Mouse (Mus musculus) adrenal gland, postnatal 14 days (tissue): ENCODE measurements around the gene Fen1. TPM values are rescaled to one million over a fixed set of nuclear protein-coding genes. Genes with fewer than 3 reads are reported as not detected.

Experiments
- DNase-seq: peaks from one replicate; pipeline ENCODE4 v3.0.0; 2021; ENCODE audit warnings: mixed read lengths
- long read RNA-seq, 2 experiments: library from polyadenylated mRNA; stranded (forward); transcript quantifications; one replicate each; pipeline ENCODE4 v2.0.0; 2021
- total RNA-seq: library from RNA; stranded (reverse); gene quantifications from 2 replicates; pipeline ENCODE4 v1.2.3, GENCODE M21; 2021

The Fen1 gene
- total RNA-seq, result 20.6 and 21.7 TPM in 2 replicates
- long read RNA-seq, experiment 1, transcript Fen1-202 (2 exons, 2,100 nt), result minor isoform, 38 of 91 reads
- long read RNA-seq, experiment 1, transcript Fen1-201 (2 exons, 2,341 nt), result major isoform, 42 of 91 reads
- long read RNA-seq, experiment 1, transcript Fen1-203 (2 exons, 2,152 nt), result minor isoform, 8 of 91 reads
- long read RNA-seq, experiment 1, partial matches to known transcripts, result 0 of 91 reads
- long read RNA-seq, experiment 1, other reads (novel, unspliced or antisense), result 3 of 91 reads
- long read RNA-seq, experiment 2, transcript Fen1-202 (2 exons, 2,100 nt), result minor isoform, 9 of 52 reads
- long read RNA-seq, experiment 2, transcript Fen1-201 (2 exons, 2,341 nt), result major isoform, 33 of 52 reads
- long read RNA-seq, experiment 2, partial matches to known transcripts, result 0 of 52 reads
- long read RNA-seq, experiment 2, other reads (novel, unspliced or antisense), result 6 of 52 reads

DNA sequence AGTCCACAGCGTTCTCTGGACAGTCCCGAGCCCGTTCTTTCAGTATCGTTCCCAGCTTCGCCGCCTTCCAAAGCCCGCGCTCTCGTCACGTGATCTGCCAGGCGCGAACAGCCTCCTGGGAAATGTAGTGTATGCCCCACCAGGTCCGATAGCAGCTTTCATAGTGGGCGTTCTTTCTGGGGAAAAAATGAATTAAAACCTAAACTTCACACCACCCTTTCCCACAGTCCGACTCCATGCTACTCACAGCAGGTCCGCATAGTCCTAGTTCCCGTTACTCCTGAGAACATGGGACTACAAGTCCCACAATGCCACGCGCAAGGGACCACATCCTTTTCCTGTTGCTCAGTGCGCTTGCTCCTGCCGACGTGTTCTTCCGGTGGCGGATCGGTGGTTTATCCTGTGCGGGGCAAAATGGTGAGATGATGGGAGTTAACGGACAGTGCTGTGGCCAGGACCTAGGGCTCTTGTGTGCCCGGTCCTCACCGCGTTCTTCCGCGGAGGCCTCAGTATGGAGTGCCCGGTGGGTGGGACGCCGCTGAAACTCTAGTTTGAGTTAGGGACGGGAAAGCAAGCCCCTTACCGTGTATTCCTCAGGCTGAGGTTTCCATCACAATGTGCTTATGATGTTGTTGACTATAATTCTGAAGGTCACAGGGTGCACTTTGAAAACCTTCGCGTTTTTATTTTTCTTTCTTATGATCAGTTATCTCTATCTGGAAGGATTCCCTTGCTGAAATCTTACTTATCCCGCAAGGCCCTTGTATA is at the start of gene Fen1, which contains the start of gene Tmem258:
Gene Fen1 (minus strand): TSS at position 322 of the 768 bp plus-strand sequence.
Gene Tmem258 (plus strand): TSS at position 167 of the 768 bp plus-strand sequence.
- peak; percentile 92 for DNase-seq

DNA sequence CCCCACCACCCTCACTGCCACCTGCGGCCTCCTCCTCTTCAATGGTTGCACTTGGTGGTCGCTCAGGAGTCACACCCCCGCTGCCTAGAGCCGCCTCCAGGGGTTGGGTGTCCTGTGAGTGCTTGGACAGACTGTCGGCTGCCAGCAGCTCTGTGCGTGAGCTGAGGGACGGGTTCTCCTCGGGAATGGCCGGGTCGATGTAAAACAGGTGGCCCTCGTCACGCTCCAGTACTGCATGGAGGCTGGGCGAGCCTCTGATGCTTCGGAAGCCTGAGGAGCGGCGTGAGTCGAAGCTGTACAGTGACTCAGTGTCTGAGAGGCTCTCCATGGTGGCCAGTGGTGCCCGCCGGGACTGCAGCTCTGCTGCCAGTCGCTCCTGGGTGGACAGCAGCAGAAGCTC is 44.2 kb upstream of the Fen1 start:
- no peak for DNase-seq

DNA sequence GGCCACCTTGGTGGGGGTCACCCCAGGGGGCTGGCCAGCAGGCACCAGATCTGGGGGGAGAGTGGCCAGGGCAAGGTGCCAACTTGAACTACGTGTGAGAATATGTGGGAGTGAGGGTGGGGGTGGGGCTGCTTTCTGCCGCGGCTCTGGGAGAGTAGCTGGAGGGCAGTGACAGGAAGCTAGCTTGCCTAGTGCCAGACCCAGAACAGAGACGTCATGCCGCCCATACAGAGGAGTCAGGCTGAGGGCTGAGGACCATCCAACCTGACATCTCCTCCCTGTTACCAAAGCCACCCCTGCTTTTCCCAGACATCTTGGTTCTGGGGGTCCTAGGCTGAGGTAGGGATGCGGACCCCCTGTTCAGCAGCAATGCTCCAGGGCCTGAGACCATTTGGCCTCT is 43.2 kb upstream of the Fen1 start:
- no peak for DNase-seq

DNA sequence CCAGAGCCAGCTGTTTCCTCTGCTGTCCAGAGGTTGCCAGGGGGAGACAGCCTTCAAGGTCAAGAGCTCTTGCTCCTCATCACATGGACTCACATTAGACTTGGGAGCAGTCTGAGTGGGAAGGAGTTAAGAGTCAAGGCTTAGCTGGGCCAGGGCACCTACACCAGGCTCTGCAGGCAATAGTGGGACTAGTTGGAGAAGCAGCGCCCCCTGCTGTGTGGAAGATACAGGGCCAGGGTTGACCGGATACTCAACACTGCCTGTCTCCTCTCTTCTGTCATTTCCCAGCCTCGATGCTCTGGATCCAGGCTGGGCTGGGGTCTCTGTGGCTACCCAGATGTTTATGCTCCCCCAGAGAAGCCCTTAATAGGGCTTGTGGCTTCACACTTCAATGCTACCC is 40.2 kb upstream of the Fen1 start:
- peak; percentile 81 for DNase-seq

DNA sequence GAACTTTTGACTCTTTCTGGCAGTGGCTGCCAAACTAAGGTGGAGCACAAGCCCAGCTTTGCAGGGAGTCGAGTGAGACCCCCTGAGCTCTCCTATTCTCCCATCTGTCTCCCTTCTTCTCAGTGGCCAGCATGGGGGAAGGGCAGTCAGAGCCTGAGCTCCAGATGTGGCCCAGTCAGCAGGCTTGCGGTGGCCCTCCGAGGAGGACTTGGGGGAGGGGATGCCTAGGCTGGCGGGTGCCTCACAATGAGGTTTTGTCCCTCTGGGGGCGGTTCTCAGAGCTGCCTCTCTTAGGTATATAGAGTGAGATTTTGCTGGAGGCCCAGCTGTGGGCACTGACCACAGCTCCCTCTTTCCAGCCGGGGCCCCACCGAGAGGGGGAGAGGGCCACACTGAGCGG is 38.9 kb upstream of the Fen1 start:
- DNase-seq, result no peak

DNA sequence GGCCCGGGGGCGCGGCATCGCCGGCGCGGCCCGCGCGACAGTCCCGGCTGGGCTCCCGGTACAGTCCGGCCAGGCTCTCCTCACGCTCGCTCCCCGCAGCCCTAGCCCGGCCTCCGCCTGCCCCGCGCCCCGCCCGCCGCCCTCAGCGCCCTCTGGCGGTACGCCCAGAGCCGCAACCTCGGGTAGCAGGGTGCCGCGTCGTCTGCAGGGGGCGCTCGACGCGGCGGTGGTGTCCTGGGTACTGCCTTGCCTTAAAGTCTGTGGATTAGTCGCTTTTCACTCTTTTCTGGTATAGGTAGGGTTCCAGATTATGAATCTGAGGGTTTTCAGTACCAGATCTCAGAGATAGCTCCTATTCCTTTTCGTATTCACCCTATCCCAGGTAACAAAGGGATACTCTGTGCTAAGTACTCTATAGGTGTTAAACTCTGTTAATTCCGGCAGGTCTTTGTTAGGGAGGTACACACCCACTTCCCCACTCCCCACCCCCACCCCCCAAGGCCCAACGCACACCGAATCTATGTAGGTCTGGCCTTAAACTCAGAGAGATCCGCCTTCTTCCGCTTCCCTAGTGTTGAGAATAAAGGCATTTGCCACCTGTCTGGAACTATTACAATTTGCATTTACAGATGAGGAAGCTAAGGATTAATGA is 36.8 kb upstream of the Fen1 start, which contains the start of gene Myrf:
Gene Myrf (minus strand): TSS at position 95 of the 652 bp plus-strand sequence.
- DNase-seq, result peak; percentile 94

DNA sequence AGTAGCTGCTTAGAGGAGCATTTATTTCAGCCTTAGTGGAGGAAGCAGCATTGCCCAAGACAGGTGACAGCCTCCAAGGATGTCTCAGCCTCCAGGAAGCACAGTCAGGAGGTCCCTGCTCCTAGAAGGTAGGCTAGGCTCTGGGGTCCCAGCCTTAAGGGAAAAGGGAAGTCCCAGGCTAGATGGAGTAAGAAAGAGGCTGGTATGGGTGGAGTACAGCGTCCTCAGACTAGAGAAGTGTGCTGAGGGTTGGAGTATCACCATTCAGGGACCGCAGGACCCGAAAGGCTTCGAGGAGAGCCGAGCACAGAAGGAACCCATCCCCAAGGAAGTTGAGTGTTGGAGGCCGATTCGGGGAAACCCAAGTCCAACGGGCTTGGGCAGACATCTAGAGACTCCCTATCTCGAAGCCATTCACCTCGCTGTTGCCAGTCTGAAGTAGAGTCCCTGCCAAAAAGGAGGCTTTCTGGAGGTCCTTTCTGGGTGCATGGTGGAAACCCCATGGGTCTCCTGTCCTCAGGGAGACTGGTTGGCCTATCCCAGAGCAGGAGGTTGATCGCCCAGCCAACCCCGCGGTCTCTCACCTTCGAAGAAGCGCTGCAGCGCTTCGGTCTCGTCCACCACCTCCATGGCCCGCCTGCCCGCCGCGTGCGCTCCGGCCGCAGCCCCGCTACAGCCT is 36.1 kb upstream of the Fen1 start:
- no peak for DNase-seq

DNA sequence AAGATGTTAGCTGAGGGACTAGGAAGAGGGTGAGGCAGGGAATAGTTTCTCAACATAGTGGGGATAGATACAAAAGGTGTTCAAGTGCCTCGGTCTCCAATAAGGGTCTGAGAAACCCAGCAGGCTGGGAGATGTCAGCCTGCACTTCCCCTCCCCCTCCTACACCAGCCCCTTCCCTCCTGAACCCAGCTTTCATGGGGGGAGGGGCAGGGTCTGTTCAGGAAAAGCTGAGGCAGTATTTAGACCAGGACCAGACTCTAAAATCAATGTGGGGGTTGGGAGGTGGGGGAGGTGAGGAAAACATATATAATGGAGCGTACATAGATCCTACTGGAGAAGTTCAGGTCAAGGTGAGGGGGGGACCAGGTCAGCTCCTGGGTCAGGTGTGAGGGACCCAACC is 35.5 kb upstream of the Fen1 start:
- no peak for DNase-seq

DNA sequence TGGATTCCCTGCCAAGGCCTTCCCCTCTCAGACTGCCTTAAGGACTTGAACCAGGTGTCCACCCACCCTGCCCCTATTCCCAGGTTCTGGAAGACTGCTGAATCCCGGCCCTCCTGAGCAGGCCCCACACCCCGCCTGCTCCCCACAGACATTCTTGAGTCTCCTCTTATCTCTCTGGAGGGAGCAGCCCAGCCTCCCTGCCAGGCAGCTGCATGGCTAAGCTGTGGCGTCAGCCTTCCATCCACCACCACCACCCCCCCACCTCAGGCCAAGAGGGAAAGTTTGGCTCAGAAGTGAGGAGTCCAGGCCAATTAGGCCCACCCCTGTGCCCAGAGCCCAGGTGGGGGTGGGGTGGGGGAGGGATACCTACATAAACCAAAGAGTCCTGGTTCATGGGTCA is 34.5 kb upstream of the Fen1 start:
- DNase-seq, result no peak

DNA sequence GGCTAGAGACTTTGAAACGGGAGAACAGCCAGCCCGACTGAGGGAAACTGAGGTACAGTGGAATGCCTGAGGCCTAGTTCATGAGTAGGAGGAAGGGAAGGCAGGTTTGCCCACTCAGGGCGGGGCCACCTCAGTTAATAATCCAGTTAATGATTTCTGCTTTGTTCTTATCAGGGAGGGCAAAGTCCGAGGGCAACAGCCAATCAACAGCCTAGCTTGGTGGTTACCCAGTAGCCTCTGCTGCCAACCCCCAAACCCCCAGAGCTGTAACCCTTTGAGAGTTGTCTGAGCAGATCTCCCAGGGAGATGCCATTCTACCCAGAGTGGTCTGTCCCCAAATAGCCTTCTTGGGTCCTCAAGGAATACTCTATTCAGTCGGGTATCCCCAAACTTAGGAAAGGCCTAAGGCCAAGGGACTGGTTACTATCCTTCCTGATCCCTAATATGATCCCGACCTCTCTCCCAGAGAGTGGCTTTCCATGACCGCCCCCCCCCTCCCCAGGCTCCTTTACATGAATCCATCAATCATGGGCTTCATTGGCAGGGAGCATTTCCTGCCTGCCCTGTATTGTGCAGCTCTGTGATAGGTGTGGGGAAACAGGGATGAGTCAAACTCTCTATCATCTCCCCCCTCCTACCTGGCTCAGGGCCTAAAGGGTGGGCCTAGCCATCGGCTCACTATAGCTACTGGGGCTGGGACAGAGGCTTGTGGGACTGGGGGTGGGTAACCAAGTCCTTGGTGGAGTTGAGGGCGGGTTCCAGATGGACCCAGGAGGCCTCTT is 32.0 kb upstream of the Fen1 start:
- peak; percentile 17 for DNase-seq

DNA sequence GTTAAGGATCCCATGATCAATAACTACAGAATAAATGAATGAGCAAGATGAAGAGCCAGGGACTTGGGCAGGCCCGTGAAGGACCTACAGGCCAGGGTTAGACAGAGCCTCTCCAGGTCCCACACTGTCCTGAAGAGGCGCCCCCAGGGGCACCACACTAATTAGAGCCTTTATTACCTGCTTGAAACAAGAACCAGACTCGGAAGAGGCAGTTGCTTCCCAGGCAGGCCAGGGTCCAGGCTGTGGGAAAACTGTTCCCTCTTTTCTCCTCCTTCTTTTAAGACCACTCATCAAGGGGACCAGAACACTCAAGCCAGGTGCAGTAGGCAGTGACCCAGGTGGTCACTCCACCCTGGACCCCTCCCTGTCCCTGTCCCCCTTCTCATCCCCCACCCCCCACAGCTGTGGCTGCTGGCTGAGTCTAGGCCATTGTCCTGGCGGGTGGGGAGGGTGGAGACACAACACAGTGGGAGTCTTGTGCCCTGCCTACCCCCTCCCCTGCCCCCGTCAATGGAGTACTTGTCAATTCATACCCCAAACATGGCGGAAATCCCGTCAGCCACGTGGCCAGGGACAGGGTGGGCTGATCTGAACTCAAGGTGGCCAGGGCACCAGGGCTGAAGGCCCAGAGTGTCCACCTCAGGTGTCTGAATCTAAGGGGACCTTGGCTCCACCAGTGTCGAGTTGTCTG is 28.5 kb upstream of the Fen1 start:
- no peak for DNase-seq

DNA sequence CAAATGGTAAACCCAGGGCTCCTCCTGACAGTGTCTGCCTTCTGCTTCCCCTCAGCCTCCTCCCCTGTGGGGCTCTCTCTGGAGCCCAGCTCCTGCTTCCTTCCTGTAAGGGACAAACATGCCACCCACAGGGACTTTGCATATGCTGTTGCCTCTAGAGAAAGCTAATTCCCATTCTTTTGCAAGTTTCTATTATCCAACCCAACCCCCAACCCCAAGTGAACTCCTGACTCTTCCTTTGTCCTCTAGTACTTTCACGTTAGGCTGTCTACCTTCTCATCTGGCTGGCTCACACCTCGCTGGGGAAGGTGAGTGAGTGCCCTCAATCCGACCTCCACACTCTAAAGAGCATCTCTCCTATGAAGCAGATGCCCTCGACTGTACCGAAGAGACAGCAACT is 27.9 kb upstream of the Fen1 start:
- DNase-seq, result no peak

DNA sequence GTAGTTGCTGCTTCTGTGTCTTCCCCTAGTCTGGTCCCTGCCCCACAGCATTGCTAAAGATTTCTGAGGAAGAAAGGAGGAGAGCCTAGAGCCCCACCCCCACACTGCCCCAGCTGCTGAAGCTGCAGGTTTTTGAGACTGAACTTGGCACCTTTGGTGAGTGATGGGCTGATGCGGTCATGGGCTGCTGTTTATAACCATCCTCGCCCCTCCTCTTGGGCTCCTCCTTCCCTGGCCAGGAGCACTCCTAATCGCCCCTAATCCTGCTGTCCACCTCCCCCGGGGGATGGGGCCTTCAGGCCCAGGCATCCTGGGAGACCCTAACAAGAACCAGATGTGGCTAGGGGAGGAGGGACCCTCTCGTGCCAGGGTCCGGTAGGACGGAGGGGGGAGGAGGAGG is 27.0 kb upstream of the Fen1 start:
- no peak for DNase-seq

DNA sequence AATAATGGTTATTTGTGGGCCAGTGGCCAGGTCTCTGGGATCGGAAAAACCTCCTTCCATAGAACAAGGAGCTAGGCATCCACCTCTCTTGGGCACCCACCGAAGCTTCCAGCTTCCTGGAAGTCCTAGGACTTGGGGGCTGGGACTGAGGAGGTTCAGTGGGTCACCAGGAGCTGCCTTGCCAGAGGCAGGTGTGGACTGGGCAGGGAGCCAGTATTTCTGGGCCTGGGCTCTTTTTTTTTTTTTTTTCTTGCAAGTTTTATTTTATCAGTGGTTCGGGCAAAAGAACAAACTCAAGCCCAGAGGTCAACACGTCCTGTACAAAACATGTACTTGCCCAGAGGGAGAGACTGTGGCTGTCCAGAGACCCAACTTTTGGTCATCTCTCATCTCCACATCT is 21.8 kb upstream of the Fen1 start:
- DNase-seq, result no peak

DNA sequence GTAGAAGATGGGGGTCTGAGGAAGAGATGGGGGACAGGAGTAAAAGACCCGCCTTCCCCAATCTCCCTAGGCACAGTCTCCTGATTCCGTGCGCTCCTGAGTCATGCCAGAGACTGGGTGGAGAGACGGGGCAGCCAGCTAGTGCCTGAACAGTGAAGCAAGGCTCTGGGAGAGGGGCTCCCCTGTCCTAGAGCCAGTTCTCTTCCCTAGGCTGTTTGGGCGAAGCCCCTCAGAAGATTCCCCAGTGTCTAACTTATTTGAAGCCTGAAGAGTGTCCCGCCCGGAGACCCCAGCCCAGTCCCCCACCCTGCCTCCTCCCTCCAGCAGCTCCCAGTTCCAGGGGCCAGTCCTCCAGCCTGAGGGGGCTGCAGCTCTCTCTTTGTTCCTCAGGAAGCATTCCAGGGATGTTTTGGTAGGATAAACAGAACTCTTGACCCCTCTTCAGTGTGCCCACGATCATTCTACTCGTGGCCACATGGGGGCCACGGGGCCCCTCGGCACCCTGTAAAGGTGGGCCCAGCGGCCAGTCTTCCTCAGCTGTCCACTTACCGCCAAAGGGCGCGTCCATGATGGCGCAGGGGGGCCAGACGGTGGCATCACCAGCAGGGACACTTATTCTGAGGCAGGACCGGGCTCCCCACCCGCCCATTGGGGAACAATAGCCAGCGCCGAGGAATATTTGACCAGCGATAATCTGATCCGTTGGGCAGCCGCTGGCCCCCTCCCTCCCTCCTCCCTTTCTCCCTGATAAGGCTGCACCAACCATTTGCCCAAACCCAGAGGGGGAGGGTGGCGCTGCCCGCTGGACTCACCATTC is 20.9 kb upstream of the Fen1 start:
- no peak for DNase-seq

DNA sequence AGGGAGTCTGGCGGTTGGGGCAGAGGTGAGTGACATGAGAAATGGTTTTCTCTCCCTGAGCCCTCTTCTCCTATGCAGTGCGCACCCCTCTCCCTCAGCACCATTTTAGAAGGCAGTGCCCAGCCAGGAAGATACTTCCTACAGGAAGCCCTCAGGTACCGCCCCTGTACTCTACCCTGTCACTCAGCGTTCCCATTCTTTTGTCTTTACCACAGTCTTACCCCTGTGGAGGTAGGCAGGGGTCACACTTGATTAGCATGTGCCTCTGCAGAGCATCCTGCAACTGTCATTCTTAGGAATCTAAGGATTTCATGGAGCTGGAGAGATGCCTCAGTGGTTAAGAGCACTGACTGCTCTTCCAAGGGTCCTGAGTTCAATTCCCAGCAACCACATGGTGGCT is 19.6 kb upstream of the Fen1 start:
- DNase-seq, result no peak

DNA sequence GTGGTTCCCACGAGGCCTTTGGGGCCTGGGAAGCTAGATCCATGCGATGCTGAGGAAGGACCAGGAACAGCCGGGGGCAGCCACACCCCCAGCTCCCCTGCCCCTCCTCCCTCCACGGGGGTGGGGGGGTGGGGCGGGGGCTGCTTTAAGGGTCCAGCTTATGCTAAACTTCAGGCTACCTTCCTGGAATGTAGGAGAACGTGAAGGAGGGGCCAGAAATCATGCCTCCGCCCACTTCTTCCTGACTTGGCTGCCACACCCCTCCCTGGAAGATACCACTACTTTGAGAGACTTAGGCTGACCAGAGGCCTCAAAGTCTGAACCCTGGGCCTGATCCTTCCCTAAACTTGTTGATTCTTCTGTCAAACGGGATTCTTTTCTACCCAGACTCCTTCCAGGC is 18.7 kb upstream of the Fen1 start:
- DNase-seq, result no peak

DNA sequence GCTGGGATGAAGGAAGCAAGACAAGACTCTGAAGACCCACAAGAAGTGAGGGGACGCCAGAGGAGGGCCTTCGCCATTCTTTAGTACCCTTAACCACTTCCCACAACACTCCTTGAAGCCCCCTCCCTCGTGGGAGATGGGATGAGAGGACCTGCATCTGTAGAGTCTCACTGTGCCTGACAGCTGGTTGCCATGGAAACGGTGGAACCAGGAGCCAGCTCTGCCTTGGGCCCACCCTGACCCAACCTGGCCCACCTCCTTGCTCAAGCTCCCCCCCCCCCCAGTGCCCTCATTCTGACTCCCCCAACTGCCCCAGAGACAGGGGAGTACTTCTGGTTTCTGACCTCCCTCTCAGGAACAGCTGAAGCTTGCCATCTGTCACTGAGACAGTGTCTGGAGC is 17.6 kb upstream of the Fen1 start:
- DNase-seq, result no peak

DNA sequence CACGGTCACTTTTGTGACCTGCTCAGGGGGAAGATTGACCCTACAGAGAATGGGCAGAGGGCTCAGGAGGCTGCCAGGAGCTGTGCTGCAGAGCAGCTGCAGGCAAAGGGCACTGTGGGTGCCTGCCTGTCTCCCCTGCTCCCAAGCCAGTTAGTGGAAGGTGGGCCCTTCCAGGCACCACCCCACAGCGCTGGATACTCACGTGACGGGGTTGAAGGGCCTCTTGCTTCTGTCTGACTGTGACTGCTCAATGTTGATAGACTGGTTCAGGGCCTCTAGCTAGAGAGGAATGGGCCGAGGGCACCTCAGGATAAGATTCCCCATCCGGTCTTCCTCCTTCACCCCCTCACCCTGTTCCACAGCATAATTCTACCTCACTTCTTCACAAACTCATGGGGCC is 15.6 kb upstream of the Fen1 start:
- no peak for DNase-seq

DNA sequence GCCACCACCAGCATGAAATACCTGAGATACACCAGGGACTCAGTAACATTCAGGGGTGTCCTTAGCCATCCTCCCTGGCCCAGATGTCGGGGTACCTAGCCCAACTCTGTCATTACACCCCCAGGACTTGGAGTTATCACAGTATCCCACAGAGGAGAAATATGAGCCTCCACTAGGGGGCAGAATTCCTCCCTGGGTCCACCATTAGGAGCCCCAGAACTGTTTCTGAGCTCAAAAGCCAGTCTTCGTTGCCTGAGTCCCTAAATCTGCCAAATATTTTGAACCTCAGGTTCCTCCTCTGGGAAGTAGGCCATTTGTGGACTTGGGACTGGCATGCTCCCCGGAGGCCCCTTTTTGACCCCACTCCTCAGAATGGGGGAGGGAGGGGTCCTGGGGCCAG is 15.1 kb upstream of the Fen1 start:
- peak; percentile 76 for DNase-seq
